Mouse (Mus musculus) lung, embryonic 14.5 days (tissue): ENCODE measurements around the gene Capza1. TPM values are rescaled to one million over a fixed set of nuclear protein-coding genes. Genes with fewer than 3 reads are reported as not detected.
A peak's percentile ranks its signal among the peaks of the same experiment; 100 is the strongest.

Experiments used
- ATAC-seq: fragments of 200-750 bp; cut with Nextera tagmentation; 2 replicates; pipeline ENCODE4 v1.8.0; 2017; ENCODE audit warnings: mild to moderate bottlenecking, moderate TSS enrichment, moderate library complexity; ENCODE audit not compliant: insufficient read depth
- DNase-seq: peaks from one replicate; pipeline ENCODE4 v3.0.0-alpha.2; 2015
- H3K27ac ChIP-seq: fragments of 300-500 bp; sonication (generic); 2 replicates; pipeline ENCODE4 v1.5.1; 2014; ENCODE audit warnings: low read depth, mild to moderate bottlenecking, moderate library complexity
- H3K27me3 ChIP-seq: fragments of 300-500 bp; sonication (generic); 2 replicates; pipeline ENCODE4 v1.6.1; 2014; ENCODE audit warnings: low read length, control low read depth; ENCODE audit not compliant: insufficient read depth
- H3K36me3 ChIP-seq: fragments of 300-500 bp; sonication (generic); 2 replicates; pipeline ENCODE4 v1.6.1; 2014; ENCODE audit warnings: control low read depth; ENCODE audit not compliant: insufficient read depth
- H3K4me1 ChIP-seq: fragments of 300-500 bp; sonication (generic); 2 replicates; pipeline ENCODE4 v1.6.1; 2014; ENCODE audit warnings: antibody characterized with exemption, control low read depth; ENCODE audit not compliant: insufficient read depth
- H3K4me2 ChIP-seq: fragments of 300-500 bp; sonication (generic); 2 replicates; pipeline ENCODE4 v1.6.1; 2014; ENCODE audit warnings: mild to moderate bottlenecking
- H3K4me3 ChIP-seq: fragments of 300-500 bp; sonication (generic); 2 replicates; pipeline ENCODE4 v1.5.1; 2014; ENCODE audit warnings: low read depth, low read length
- H3K9ac ChIP-seq: fragments of 300-500 bp; sonication (generic); 2 replicates; pipeline ENCODE4 v1.6.1; 2014
- H3K9me3 ChIP-seq: fragments of 300-500 bp; sonication (generic); 2 replicates; pipeline ENCODE4 v1.6.1; 2016; ENCODE audit warnings: low read depth, low read length, control low read depth
- CTCF ChIP-seq: IDR thresholded peaks from 2 replicates; pipeline ENCODE4 v1.5.1; 2016; ENCODE audit warnings: antibody characterized with exemption, low read depth
- WGBS: fragments of 180-500 bp; shearing (Covaris S2); extraction: QIAGEN DNeasy Blood & Tissue Kit; methylation state at CpG from one replicate; pipeline ENCODE4 v1.1.7; 2014; 5-methylcytosine and 5-hydroxymethylcytosine counted together
- polyA plus RNA-seq: library from polyadenylated mRNA; unstranded; fragments of >200 nt; fragmentation: Nextera tagmentation; extraction: Ambion mirVana; gene quantifications from 2 replicates; pipeline ENCODE4 v1.2.1, GENCODE M21; 2014

Capza1 gene
- polyA plus RNA-seq, 1 experiment from 2014 or later: 236 TPM

- no peaks in the 10 kb centered on the region for H3K9me3 ChIP-seq
- H3K27ac ChIP-seq: no peak within 1 kb of the TSS; the same call in 1 of the 2 replicates
- DNase-seq (no peak), ATAC-seq (peak; percentile 10; the same call in 1 of the 2 replicates)
- H3K36me3 ChIP-seq: no peaks in the 10 kb centered on the region
- H3K4me3 ChIP-seq: peak within 1 kb of the TSS; percentile 52
- no peak for TF ChIP-seq CTCF
- peak within 1 kb of the TSS; percentile 49 for H3K9ac ChIP-seq
- WGBS: 2% methylated on average over 26 of the region's 26 CpGs
- peaks cover 72% of the 10 kb centered on the region for H3K27me3 ChIP-seq
- peaks cover 6% of the 10 kb centered on the region; the same call in 1 of the 2 replicates for H3K4me1 ChIP-seq
- H3K4me2 ChIP-seq: peak within 1 kb of the TSS; percentile 97
Measured at GRCm38 (mm10) chr3:104781471-104781903, 82.8 kb downstream of the Capza1 start, which contains the start of gene Fam19a3. Gene Fam19a3 (minus strand): TSS chr3:104781840.

GRCm38 (mm10) chr3:104780561-104781420 lies 83.5 kb downstream of the Capza1 start, which contains the start of gene Ppm1j:
Gene Ppm1j (plus strand): TSS chr3:104781056.
- TF ChIP-seq CTCF: no peak
- H3K27me3 ChIP-seq: peaks cover 78% of the 10 kb centered on the region

GRCm38 (mm10) chr3:104779949-104780348 lies 84.4 kb downstream of the Capza1 start:
- Histone ChIP-seq H3K27ac (no peak overlapping the region), H3K4me1 (peaks cover 6% of the 10 kb centered on the region; the same call in 1 of the 2 replicates), H3K9ac (no peak overlapping the region), H3K36me3 (no peaks in the 10 kb centered on the region), H3K27me3 (peaks cover 78% of the 10 kb centered on the region), H3K4me3 (no peak overlapping the region), H3K9me3 (no peaks in the 10 kb centered on the region), H3K4me2 (no peak overlapping the region; the same call in 1 of the 2 replicates)
- DNase-seq: peak; percentile 89
- TF ChIP-seq CTCF: peak; percentile 94
- WGBS: 0% methylated on average over 7 of the region's 7 CpGs
- no peak for ATAC-seq

More at GRCm38 (mm10) chr3:104780561-104781420, 83.5 kb downstream of the Capza1 start, which contains the start of gene Ppm1j:
- Histone ChIP-seq H3K9ac (peak within 1 kb of the TSS; percentile 49), H3K4me3 (peak within 1 kb of the TSS; percentile 52), H3K27ac (no peak within 1 kb of the TSS; the same call in 1 of the 2 replicates), H3K9me3 (no peaks in the 10 kb centered on the region), H3K4me2 (peak within 1 kb of the TSS; percentile 97), H3K4me1 (peaks cover 6% of the 10 kb centered on the region; the same call in 1 of the 2 replicates), H3K36me3 (no peaks in the 10 kb centered on the region)
- peak; percentile 81 for DNase-seq
- ATAC-seq: peak; percentile 62
- under 1% methylated on average over 56 of the region's 56 CpGs for WGBS

- H3K4me3 ChIP-seq: peak overlapping the region; percentile 28; the same call in 1 of the 2 replicates
- peak; percentile 61; the same call in 1 of the 2 replicates for TF ChIP-seq CTCF
- H3K27me3 ChIP-seq: peaks cover 64% of the 10 kb centered on the region
- 1% methylated on average over 20 of the region's 20 CpGs for WGBS
- ATAC-seq (no peak), DNase-seq (peak; percentile 71)
- H3K27ac ChIP-seq: no peak overlapping the region
- no peaks in the 10 kb centered on the region for H3K36me3 ChIP-seq
- peak overlapping the region; percentile 63 for H3K4me2 ChIP-seq
- H3K9me3 ChIP-seq: no peaks in the 10 kb centered on the region
- no peak overlapping the region for H3K9ac ChIP-seq
- H3K4me1 ChIP-seq: peaks cover 6% of the 10 kb centered on the region; the same call in 1 of the 2 replicates
Measured at GRCm38 (mm10) chr3:104777342-104777741, 87.0 kb downstream of the Capza1 start.

- no peak for DNase-seq
- Histone ChIP-seq H3K4me3 (no peak overlapping the region), H3K27ac (no peak overlapping the region), H3K9me3 (no peaks in the 10 kb centered on the region), H3K36me3 (no peaks in the 10 kb centered on the region), H3K27me3 (peaks cover 24% of the 10 kb centered on the region), H3K4me2 (no peak overlapping the region), H3K9ac (no peak overlapping the region), H3K4me1 (no peaks in the 10 kb centered on the region)
- no peak for ATAC-seq
- no peak for TF ChIP-seq CTCF
- WGBS: 81% methylated on average over 7 of the region's 7 CpGs
Measured at GRCm38 (mm10) chr3:104773301-104773700, 91.0 kb downstream of the Capza1 start.

Other genes starting within 250 kb of the Capza1 start
- 31.0 and 33.4 TPM in 2 replicates for gene Slc16a1, start 225.8 kb downstream of the Capza1 start, polyA plus RNA-seq
- gene Ppm1j, start 83.4 kb downstream of the Capza1 start, polyA plus RNA-seq: 2.7 and 3.7 TPM in 2 replicates
- gene Fam19a3, start 82.7 kb downstream of the Capza1 start, polyA plus RNA-seq: 0.07 TPM in 1 of 2 replicates, not detected in the other
- 142 and 145 TPM in 2 replicates for gene Rhoc, start 76.1 kb downstream of the Capza1 start, polyA plus RNA-seq
- gene Mov10, start 45.9 kb downstream of the Capza1 start, polyA plus RNA-seq: 51.0 and 53.9 TPM in 2 replicates
- gene St7l, start 500 bp downstream of the Capza1 start, polyA plus RNA-seq: 33.2 and 36.2 TPM in 2 replicates
- 2.8 and 3.4 TPM in 2 replicates for gene Wnt2b, start 97.4 kb upstream of the Capza1 start, polyA plus RNA-seq
- 38.5 and 42.3 TPM in 2 replicates for gene Cttnbp2nl, start 188.6 kb upstream of the Capza1 start, polyA plus RNA-seq
- not detected in 2 replicates for gene 4930564D02Rik, start 202.3 kb upstream of the Capza1 start, polyA plus RNA-seq